Mouse (Mus musculus) spleen, embryonic (tissue): ENCODE results near the gene Spast.

Source experiments
- CTCF ChIA-PET: fragments of 350-600 bp; sonication (Branson Sonifier 250); formaldehyde crosslinking; loops from one replicate; lab custom pipeline; 2022; lab: Charles Lee

Gene Spast

DNA sequence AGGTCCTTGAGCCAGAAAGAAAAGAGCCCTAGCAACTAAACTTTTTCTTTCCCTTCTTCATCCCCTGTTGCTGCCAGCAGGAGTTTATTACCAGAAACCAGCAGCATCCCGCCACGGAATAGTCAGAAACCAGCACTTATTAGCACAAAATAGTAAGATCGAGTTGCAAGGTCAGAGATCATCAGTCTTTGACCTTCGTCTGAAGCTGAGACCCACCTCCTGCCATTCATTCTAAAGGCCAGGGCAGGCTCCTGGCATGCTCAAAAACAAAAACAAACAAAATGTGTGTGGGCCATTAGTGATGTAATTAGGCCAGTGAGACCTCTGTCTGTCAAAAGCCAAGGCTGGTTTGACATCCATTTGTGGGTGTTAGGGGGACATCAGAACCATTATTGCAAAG lies 79.4 kb downstream of the Spast start:
- CTCF ChIA-PET: no interaction called here

GRCm38 (mm10) chr17:74420656-74421055 lies 81.9 kb downstream of the Spast start:
- CTCF ChIA-PET: interaction anchor here (0.6 kb wide), 1 partner anchor 187 kb away, joined by 4 read pairs; no protein-coding TSS in a partner anchor

GRCm38 (mm10) chr17:74424401-74425005 lies 85.7 kb downstream of the Spast start:
- CTCF ChIA-PET: no interaction called here

- CTCF ChIA-PET: no interaction called here
These were observed 91.3 kb downstream of the Spast start for GRCm38 (mm10) chr17:74430074-74430473.

DNA sequence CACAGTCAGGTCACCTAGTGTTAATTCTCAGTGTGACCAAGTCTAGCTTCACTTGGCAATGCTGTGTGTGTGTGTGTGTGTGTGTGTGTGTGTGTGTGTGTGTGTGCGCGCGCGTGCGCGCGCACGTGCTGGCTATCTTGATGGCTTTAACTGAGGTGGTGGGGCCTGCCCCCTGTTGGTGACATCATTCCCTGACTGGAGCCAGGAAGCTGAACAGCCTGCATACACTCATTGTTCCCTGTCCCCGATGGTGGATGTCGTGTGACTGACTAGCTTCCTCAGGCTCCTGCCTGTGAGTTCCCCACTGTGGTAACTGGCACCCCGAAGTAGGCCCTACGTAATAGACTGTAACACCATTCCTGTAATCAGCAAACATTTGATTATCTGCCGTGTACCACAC lies 92.7 kb downstream of the Spast start:
- CTCF ChIA-PET: no interaction called here

DNA sequence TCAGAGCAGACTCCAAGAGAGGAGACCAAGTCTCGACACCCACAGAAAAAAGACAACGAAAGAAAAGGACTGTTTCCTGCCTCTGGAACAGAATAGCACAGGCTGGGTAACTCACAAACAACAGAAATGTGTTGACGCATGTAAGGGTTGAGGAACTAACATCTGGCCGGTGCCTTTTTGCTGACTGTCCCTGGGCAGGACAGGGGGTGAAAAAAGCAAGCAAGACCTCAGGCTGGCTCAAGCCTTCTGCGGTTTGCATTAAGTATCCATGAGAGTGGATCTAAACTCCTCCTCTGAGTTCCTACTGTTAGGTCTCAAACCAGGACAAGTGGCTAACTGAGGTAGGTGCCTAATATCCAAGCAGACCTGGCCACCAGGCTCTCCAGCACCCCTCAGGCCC lies 93.8 kb downstream of the Spast start:
- CTCF ChIA-PET: no interaction called here

- CTCF ChIA-PET: interaction anchor here (0.6 kb wide), 1 partner anchor 27 kb away, joined by 3 read pairs; no protein-coding TSS in a partner anchor
These were observed 99.0 kb downstream of the Spast start for GRCm38 (mm10) chr17:74437762-74438161.

- CTCF ChIA-PET: no interaction called here
These were observed 101.7 kb downstream of the Spast start for GRCm38 (mm10) chr17:74440486-74440885.
